Mouse (Mus musculus) CH12.LX (cell line): ENCODE measurements around the gene Plcxd2. TPM values are rescaled to one million over a fixed set of nuclear protein-coding genes. Genes with fewer than 3 reads are reported as not detected.

Experiments
- DNase-seq: peaks from one replicate; pipeline ENCODE4 v3.0.0-alpha.2; 2013; ENCODE audit errors: extremely low read depth
- H3K27ac ChIP-seq: 2 replicates; pipeline ENCODE4 v1.5.1; 2012; ENCODE audit warnings: low read depth, mild to moderate bottlenecking, control low read depth, moderate library complexity; ENCODE audit not compliant: insufficient read depth
- H3K27me3 ChIP-seq: replicated peaks from 2 replicates; pipeline ENCODE3; 2012; ENCODE audit warnings: inconsistent platforms
- H3K36me3 ChIP-seq, 2 experiments: replicated peaks in 1 of 2; 2 replicates each; pipeline versions ENCODE3 to v1.6.1; 2012; ENCODE audit warnings: inconsistent platforms in 1 of 2, low read length in 1 of 2, mild to moderate bottlenecking in 1 of 2, mixed read lengths in 1 of 2, moderate library complexity in 1 of 2; ENCODE audit not compliant: control insufficient read depth in 1 of 2, insufficient read depth in 1 of 2
- H3K4me1 ChIP-seq, 2 experiments: 2 replicates each; pipeline ENCODE4 v1.6.1; 2012; ENCODE audit warnings: inconsistent platforms in 1 of 2, moderate library complexity in 1 of 2; ENCODE audit not compliant: insufficient read depth in 2 of 2, control insufficient read depth in 1 of 2
- H3K4me2 ChIP-seq: 2 replicates; pipeline ENCODE4 v1.6.1; 2012; ENCODE audit warnings: low read depth, mild to moderate bottlenecking, control low read depth; ENCODE audit not compliant: poor library complexity, insufficient read depth, severe bottlenecking
- H3K4me3 ChIP-seq, 3 experiments: fragments of 150-350 bp in 1 of 3; sonication (generic) in 1 of 3; replicated peaks in 1 of 3; 2 replicates each; pipeline versions ENCODE3 to v1.5.1; 2011 to 2012; ENCODE audit warnings: low read depth in 2 of 3, low read length in 2 of 3, mild to moderate bottlenecking in 2 of 3, moderate library complexity in 2 of 3, control low read depth in 1 of 3, improper control_type of control experiment in 1 of 3, inconsistent platforms in 1 of 3, mixed read lengths in 1 of 3; ENCODE audit not compliant: poor library complexity in 1 of 3
- H3K79me2 ChIP-seq: replicated peaks from 2 replicates; pipeline ENCODE4 v1.6.1; 2012; ENCODE audit warnings: mild to moderate bottlenecking, moderate library complexity; ENCODE audit not compliant: control insufficient read depth, poor library complexity, insufficient read depth, severe bottlenecking; ENCODE audit errors: extremely low read depth
- H3K9ac ChIP-seq: 2 replicates; pipeline ENCODE4 v1.6.1; 2012; ENCODE audit warnings: low read depth, mild to moderate bottlenecking, control low read depth, moderate library complexity; ENCODE audit not compliant: insufficient read depth
- H3K9me3 ChIP-seq: replicated peaks from 2 replicates; pipeline ENCODE3; 2012; ENCODE audit warnings: low read length, inconsistent platforms, mixed read lengths
- BHLHE40 ChIP-seq: IDR thresholded peaks from 2 replicates; pipeline ENCODE4 v1.6.1; 2011; ENCODE audit warnings: mild to moderate bottlenecking, low read depth, low read length, improper control_type of control experiment
- CHD2 ChIP-seq: IDR thresholded peaks from 2 replicates; pipeline ENCODE4 v1.6.1; 2011; ENCODE audit warnings: low read length, improper control_type of control experiment
- CTCF ChIP-seq, 2 experiments: IDR thresholded peaks in 1 of 2; conservative IDR thresholded peaks in 1 of 2; 2 replicates each; pipeline ENCODE4 v1.5.1; 2011 to 2012; ENCODE audit warnings: low read depth in 2 of 2, low read length in 2 of 2, improper control_type of control experiment in 1 of 2, inconsistent platforms in 1 of 2, mild to moderate bottlenecking in 1 of 2, moderate library complexity in 1 of 2
- ETS1 ChIP-seq: conservative IDR thresholded peaks from 2 replicates; pipeline ENCODE4 v1.6.1; 2012; ENCODE audit warnings: low read depth, mild to moderate bottlenecking, inconsistent platforms, low read length, improper control_type of control experiment, moderate library complexity
- HCFC1 ChIP-seq: IDR thresholded peaks from 2 replicates; pipeline ENCODE4 v1.6.1; 2012; ENCODE audit warnings: low read depth, mild to moderate bottlenecking, inconsistent platforms, low read length, improper control_type of control experiment
- IRF4 ChIP-seq: IDR thresholded peaks from 2 replicates; pipeline ENCODE4 v1.6.1; 2014; ENCODE audit warnings: low read depth, mild to moderate bottlenecking, inconsistent platforms, low read length, improper control_type of control experiment
- JUND ChIP-seq: conservative IDR thresholded peaks from 2 replicates; pipeline ENCODE4 v1.6.1; 2011; ENCODE audit warnings: low read depth, low read length, improper control_type of control experiment
- KAT2A ChIP-seq: IDR thresholded peaks from 2 replicates; pipeline ENCODE4 v1.6.1; 2012; ENCODE audit warnings: low read length, improper control_type of control experiment, inconsistent platforms; ENCODE audit not compliant: insufficient replicate concordance
- MAX ChIP-seq: IDR thresholded peaks from 2 replicates; pipeline ENCODE4 v1.6.1; 2011; ENCODE audit warnings: low read length, improper control_type of control experiment
- MEF2A ChIP-seq: IDR thresholded peaks from 2 replicates; pipeline ENCODE4 v1.6.1; 2014; ENCODE audit warnings: low read depth, mild to moderate bottlenecking, inconsistent platforms, low read length, improper control_type of control experiment, borderline replicate concordance
- MYC ChIP-seq: IDR thresholded peaks from 2 replicates; pipeline ENCODE4 v1.6.1; 2011; ENCODE audit warnings: low read depth, mild to moderate bottlenecking, improper control_type of control experiment, low read length
- NELFE ChIP-seq: IDR thresholded peaks from 2 replicates; pipeline ENCODE4 v1.6.1; 2011; ENCODE audit warnings: low read depth, low read length, improper control_type of control experiment
- POLR2AphosphoS2 ChIP-seq: IDR thresholded peaks from 2 replicates; pipeline ENCODE4 v1.6.1; 2011; ENCODE audit warnings: low read depth, low read length, improper control_type of control experiment
- RCOR1 ChIP-seq: conservative IDR thresholded peaks from 2 replicates; pipeline ENCODE4 v1.6.1; 2012; ENCODE audit warnings: low read depth, mild to moderate bottlenecking, inconsistent platforms, low read length, improper control_type of control experiment
- SIN3A ChIP-seq: IDR thresholded peaks from 2 replicates; pipeline ENCODE4 v1.6.1; 2012; ENCODE audit warnings: low read length, improper control_type of control experiment, inconsistent platforms
- TCF12 ChIP-seq: IDR thresholded peaks from 2 replicates; pipeline ENCODE4 v1.6.1; 2014; ENCODE audit warnings: low read depth, mild to moderate bottlenecking, inconsistent platforms, low read length, improper control_type of control experiment
- UBTF ChIP-seq: IDR thresholded peaks from 2 replicates; pipeline ENCODE4 v1.6.1; 2012; ENCODE audit warnings: low read depth, mild to moderate bottlenecking, inconsistent platforms, low read length, improper control_type of control experiment, moderate library complexity
- ZMIZ1 ChIP-seq: IDR thresholded peaks from 2 replicates; pipeline ENCODE4 v1.6.1; 2012; ENCODE audit warnings: low read depth, mild to moderate bottlenecking, inconsistent platforms, low read length, improper control_type of control experiment
- ZNF384 ChIP-seq: IDR thresholded peaks from 2 replicates; pipeline ENCODE4 v1.6.1; 2012; ENCODE audit warnings: low read depth, low read length, improper control_type of control experiment, inconsistent platforms
- dilution Hi-C: fragments of 300-500 bp; cut with MboI; formaldehyde crosslinking; loops from 2 replicates; pipeline ENCODE4 v1.14.3; 2020; ENCODE audit warnings: low sequenced_read_pairs; ENCODE audit not compliant: extremely low pct_unique_long_range_greater_than_20kb, extremely low pct_ligation_motif_present
- in situ Hi-C: fragments of 300-500 bp; cut with MboI; formaldehyde crosslinking; loops from 3 replicates; pipeline ENCODE4 v1.14.3; 2019; ENCODE audit warnings: low sequenced_read_pairs, low pct_ligation_motif_present, low pct_unique_long_range_greater_than_20kb, mixed read lengths
- polyA plus RNA-seq: library from polyadenylated mRNA; unstranded; fragments of >175 nt; gene quantifications from 2 replicates; pipeline ENCODE4 v1.2.1, GENCODE M21; 2012; ENCODE audit warnings: low read depth; ENCODE audit not compliant: insufficient read length
- total RNA-seq, 2 experiments: library from RNA; depleted of rRNA; stranded (reverse); fragments of 300-350 nt in 1 of 2; fragments of >200 nt in 1 of 2; gene quantifications; 2 replicates each; pipeline ENCODE4 v1.2.3; 2012 to 2014

Plcxd2 gene
- total and polyA plus RNA-seq, 3 experiments = not detected

DNA sequence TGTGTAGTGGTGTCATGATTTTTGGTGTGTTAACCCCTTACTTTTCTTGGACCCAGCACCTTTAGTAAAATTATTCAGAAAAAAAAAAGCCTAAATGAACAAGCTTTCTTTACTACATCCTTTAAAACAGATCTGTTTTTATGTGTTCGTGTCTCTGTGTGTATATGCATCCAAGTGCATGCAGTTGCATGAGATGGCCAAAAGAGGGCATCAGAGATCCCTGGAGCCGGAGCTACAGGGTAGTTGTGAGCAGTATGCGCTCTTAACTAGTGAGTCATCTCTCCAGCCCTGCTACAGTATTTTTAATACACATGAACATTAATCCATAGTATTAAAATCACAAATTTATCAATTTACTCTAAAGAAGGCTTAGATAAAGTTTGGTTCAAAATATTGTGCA, 70.6 kb downstream of the Plcxd2 start:
- no peaks in the 10 kb centered on the region for H3K79me2 ChIP-seq
- peaks cover 7% of the 10 kb centered on the region for H3K9me3 ChIP-seq
- H3K27me3 ChIP-seq = no peaks in the 10 kb centered on the region
- no peaks in the 10 kb centered on the region for H3K36me3 ChIP-seq
- dilution Hi-C loops (no loop called here), in situ Hi-C loops (no loop called here)
- peaks cover 6 to 36% of the 10 kb centered on the region in 2 experiments for H3K4me1 ChIP-seq
- no peak overlapping the region for H3K9ac ChIP-seq
- H3K4me2 ChIP-seq = no peak overlapping the region
- no peak for TF ChIP-seq ETS1
- peak in 1 of 2 experiments; percentile 36; a peak in 2 of 4 replicates for TF ChIP-seq CTCF (conservative IDR thresholded peaks at IDR 0.05 in 1 of 2, IDR thresholded peaks at IDR 0.05 in 1 of 2; ENCODE audit: low read depth in 2 of 2, low read length in 2 of 2)
- DNase-seq = no peak
- H3K27ac ChIP-seq = no peak overlapping the region
- no peak overlapping the region for H3K4me3 ChIP-seq

DNA sequence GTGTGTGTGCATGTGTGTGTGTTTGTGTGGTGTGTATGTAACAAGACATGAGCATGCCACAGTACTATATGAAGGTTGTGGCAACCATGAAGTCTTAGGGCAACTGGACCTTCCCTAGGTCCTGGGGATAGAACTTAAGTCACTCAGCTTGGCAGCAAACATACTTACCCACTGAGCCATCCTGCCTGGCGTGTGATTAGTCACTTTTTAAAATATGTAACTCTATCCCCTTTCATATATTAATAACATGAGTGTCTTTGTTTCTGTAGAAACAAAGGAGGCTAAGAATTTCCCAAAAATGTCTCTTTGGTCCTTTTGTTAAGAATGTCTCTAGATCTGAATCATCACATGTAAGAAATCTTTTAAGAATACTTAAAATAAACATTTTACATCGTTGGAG, 72.6 kb downstream of the Plcxd2 start:
- Histone ChIP-seq H3K4me3 (no peak overlapping the region), H3K79me2 (no peaks in the 10 kb centered on the region), H3K9me3 (peaks cover 7% of the 10 kb centered on the region), H3K36me3 (no peaks in the 10 kb centered on the region), H3K9ac (no peak overlapping the region), H3K27me3 (no peaks in the 10 kb centered on the region), H3K4me2 (no peak overlapping the region), H3K27ac (no peak overlapping the region), H3K4me1 (peaks cover 6 to 35% of the 10 kb centered on the region in 2 experiments)
- dilution Hi-C loops (no loop called here), in situ Hi-C loops (no loop called here)
- TF ChIP-seq KAT2A = no peak
- TF ChIP-seq CHD2 = no peak
- TF ChIP-seq HCFC1 = no peak
- no peak for TF ChIP-seq UBTF
- TF ChIP-seq RCOR1 = no peak
- TF ChIP-seq NELFE = no peak
- no peak for TF ChIP-seq BHLHE40
- no peak for TF ChIP-seq MAX
- TF ChIP-seq ETS1 = no peak
- no peak for TF ChIP-seq MEF2A
- TF ChIP-seq POLR2AphosphoS2 = no peak
- TF ChIP-seq TCF12 = no peak
- no peak for TF ChIP-seq ZMIZ1
- no peak for TF ChIP-seq SIN3A
- TF ChIP-seq IRF4 = no peak
- TF ChIP-seq ZNF384 = no peak
- no peak for TF ChIP-seq JUND
- no peak for TF ChIP-seq MYC
- DNase-seq = no peak
